Comparison of ENCODE assay signal across 9 mouse cellular contexts in the genomic region with DNA sequence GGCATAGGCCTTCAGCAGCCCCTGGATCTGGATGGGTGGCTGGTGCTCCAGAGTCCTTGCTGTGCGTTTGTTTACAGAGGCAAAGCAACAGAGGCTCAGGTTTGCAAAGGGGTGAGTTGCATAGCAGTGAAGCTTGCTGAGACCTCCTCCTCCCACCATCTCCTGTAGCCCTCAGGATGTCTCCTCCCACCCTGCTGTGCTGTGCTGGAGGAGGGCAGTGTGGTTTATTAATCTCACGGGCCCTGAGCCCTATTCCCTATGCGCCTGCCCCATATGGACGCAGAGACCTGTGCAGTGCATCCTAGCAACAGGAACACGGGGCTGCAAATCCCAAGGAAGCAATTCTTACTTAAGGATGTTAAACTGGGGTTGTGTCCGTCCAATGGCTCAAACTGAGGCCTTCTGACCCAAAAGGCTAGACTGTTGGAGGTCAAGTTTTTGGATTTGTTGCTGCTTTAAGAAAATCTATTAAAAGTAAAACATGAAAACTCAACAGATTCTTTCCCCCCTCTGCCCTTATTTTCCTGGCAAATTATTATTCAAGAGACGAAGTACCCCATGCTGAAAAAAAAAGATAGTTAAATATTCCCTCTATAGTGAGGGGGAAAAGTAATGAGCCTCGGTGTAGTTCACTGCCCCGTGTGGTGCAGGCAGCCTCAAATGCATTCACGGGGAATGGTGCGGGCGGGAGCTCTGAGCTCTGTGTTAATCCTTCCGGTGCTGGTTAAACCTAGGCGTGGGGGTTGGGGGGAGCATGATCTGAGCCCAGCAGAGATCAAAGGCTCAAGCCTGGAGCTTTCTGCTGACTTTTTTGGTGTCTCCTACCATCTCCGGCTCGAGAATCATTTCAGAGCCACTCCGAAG.
DNase-seq lines count a peak whose midpoint lies in the region; ATAC-seq lines count a peak whose summit lies in the region.
"Had no signal": no experiment of that assay in that cellular context is flagged by ENCODE, and none has a peak within 500 bp of the region (broad histone marks: within the 10 kb centered on the region; RNA-seq: fewer than 3 reads in every experiment).

No protein-coding gene starts in this region.

- H3K4me3 ChIP-seq in kidney, embryonic 15.5 days (replicated peaks), result no peak overlapping the region
- H3K4me3 ChIP-seq: megakaryocyte, embryonic 14.5 days had no signal

- H3K27me3 ChIP-seq in kidney, embryonic 15.5 days, result no peaks in the 10 kb centered on the region

- no peaks in the 10 kb centered on the region for H3K36me3 ChIP-seq in kidney, embryonic 15.5 days

- peak; percentile 88 for ATAC-seq in kidney, embryonic 15.5 days (replicated peaks; ENCODE audit: low FRiP score)
- ATAC-seq in activated CD4-positive, CD25-positive, alpha-beta regulatory T cell, adult 4 months, result no peak

- H3K4me1 ChIP-seq in kidney, embryonic 15.5 days, result peaks cover 21% of the 10 kb centered on the region
- H3K4me1 ChIP-seq: megakaryocyte, embryonic 14.5 days had no signal

- peak overlapping the region; percentile 63 for H3K27ac ChIP-seq in kidney, embryonic 15.5 days

- no peak overlapping the region for H3K9ac ChIP-seq in kidney, embryonic 15.5 days

- intact Hi-C loops in left cerebral cortex, postnatal 36 days (cut with DNase I), result no loop called here

- no peak for DNase-seq in kidney, adult 18-20 months
- DNase-seq in embryo, embryonic 9.5 days (ENCODE audit: extremely low spot score), result peak; percentile 45
- DNase-seq in kidney, postnatal 14 days, result peak; percentile 11
- DNase-seq in retina, embryonic 14.5 days (ENCODE audit: low spot score), result peak; percentile 60
- no peak for DNase-seq in left cerebral cortex, adult 9 months (ENCODE audit: low spot score in 2 of 2)
- no peak for DNase-seq in left cerebral cortex, postnatal 36 days (ENCODE audit: low spot score in 2 of 2)

- H3K4me2 ChIP-seq in kidney, embryonic 15.5 days, result peak overlapping the region; percentile 45

- H3K9me3 ChIP-seq in kidney, embryonic 15.5 days (replicated peaks), result no peaks in the 10 kb centered on the region

- WGBS in kidney, embryonic 15.5 days, result 3% methylated on average over 17 of the region's 17 CpGs

Comparison
In these comparisons a context has a peak if more than half of its experiments do, and no peak if none do; other contexts are left out.
1. DNase-seq: peak in embryo, embryonic 9.5 days (single experiment), kidney, postnatal 14 days (single experiment) and retina, embryonic 14.5 days (single experiment); none in kidney, adult 18-20 months (single experiment), left cerebral cortex, adult 9 months (0 of 2) and left cerebral cortex, postnatal 36 days (0 of 2).